13 mouse cellular contexts compared by ENCODE assay signal in the genomic region with DNA sequence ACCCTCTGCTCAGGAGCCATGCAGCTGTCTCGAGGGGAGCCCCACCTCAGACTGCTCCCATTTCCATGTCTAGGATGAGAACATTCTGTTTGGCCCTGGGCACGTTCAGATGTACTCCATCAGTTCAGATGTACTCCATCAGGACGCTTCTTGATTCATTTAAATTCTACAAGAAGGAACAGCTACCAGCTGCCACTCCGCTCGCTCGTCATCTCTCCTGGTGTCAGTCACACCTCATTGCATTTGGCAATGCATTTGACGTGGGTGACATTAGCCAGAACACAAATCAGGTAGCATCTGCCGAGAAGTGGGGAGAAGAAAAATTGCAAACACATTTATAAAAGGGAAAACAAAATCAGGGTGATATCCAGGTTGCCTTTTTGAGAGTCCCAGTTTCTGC.
DNase-seq lines count a peak whose midpoint lies in the region.
"Had no signal": no experiment of that assay in that cellular context is flagged by ENCODE, and none has a peak within 500 bp of the region (broad histone marks: within the 10 kb centered on the region; RNA-seq: fewer than 3 reads in every experiment).

No protein-coding gene starts in this region.

- peak; percentile 25 to 36 for DNase-seq in cerebellum, postnatal 14 days
- no peak for DNase-seq in cerebellum, adult 18-20 months
- DNase-seq in layer of hippocampus, adult 11-12 months (ENCODE audit: low spot score), result peak; percentile 32
- no peak for DNase-seq in layer of hippocampus, adult 9-10 months (ENCODE audit: low spot score)
- DNase-seq in right cerebral cortex, adult 18-20 months, result peak; percentile 38
- no peak for DNase-seq in right cerebral cortex, postnatal 4 days
- no peak for DNase-seq in spleen, postnatal 4 days (ENCODE audit: low spot score in 2 of 2)
- DNase-seq in testis, postnatal 14 days (ENCODE audit: low spot score), result no peak
- DNase-seq: cerebellum, adult 11 months; heart, postnatal 14 days; kidney, adult 2 months; kidney, postnatal 14 days; thymus, postnatal 14 days had no signal

Comparison
In these comparisons a context has a peak if more than half of its experiments do, and no peak if none do; other contexts are left out.
1. DNase-seq: peak in cerebellum, postnatal 14 days (2 of 2), layer of hippocampus, adult 11-12 months (single experiment) and right cerebral cortex, adult 18-20 months (single experiment); none in cerebellum, adult 18-20 months (0 of 2), layer of hippocampus, adult 9-10 months (single experiment), right cerebral cortex, postnatal 4 days (single experiment), spleen, postnatal 4 days (0 of 2) and testis, postnatal 14 days (single experiment).